Mouse (Mus musculus): ENCODE measurements around the gene Ggn. TPM values are rescaled to one million over a fixed set of nuclear protein-coding genes. Genes with fewer than 3 reads are reported as not detected.

The Ggn gene
- polyA plus RNA-seq, 1 experiment = 0.74 TPM

DNA sequence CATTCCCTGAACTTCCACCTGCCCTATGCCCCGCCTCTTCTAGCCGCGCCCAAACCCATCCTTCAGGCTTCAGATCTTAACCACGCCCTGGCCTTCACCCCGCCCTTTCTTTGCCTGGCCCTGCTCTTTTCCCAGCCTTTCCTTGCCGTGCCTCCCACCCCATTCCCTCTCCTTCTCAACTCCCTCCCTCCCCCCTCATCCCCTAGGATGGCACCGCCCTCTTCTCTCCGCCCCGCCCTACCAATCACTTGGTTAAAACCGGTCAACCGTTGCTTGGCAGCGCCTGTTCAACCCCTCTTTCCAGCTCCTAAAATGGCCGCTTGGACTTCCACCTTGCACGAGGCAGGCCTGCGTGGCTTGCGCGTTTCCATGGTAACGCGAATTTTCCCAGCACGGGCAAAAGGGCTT is 43.7 kb downstream of the Ggn start, which contains the start of gene Catsperg1:
Gene Catsperg1, minus strand, starts transcription at position 361 of the 408 bp plus-strand sequence.
- Histone ChIP-seq H3K27ac (ENCODE audit: insufficient read depth, low read depth, low read length) (no peak within 1 kb of the TSS), H3K4me1 (ENCODE audit: control insufficient read depth, insufficient read depth, insufficient read length, low read length) (peaks cover 5% of the 10 kb centered on the region), H3K36me3 (ENCODE audit: control insufficient read depth, insufficient read depth, low read length) (no peaks in the 10 kb centered on the region), H3K27me3 (ENCODE audit: control insufficient read depth, insufficient read depth, low read length) (no peaks in the 10 kb centered on the region), H3K4me3 (ENCODE audit: low read depth, low read length) (no peak within 1 kb of the TSS)
- whole genome bisulfite sequencing = 31% methylated on average over 20 of the region's 20 CpGs
- TF ChIP-seq POLR2A (IDR thresholded peaks at IDR 0.05; ENCODE audit: low read depth, low read length) (no peak), CTCF (IDR thresholded peaks at IDR 0.05; ENCODE audit: extremely low read depth, insufficient read length, insufficient replicate concordance, low read depth, low read length) (no peak)

DNA sequence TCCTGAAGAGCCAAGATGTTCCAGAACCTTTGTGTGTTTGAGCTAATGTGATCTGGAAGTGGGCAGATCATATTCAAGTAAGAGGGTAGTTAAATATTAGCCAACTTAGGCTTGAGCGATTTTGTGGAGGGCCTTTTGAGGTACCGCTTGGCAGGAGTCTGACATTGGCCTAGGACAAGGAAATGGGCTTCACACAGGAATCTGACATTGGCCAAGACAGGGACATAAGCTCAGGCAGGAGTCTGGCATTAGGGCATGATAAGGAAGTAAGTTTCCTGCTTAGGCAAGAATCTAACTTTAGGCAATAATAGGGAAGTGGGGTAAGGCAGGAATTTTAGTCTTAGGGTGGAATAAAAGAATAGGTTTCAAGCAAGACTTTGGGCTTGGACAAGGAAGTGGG is 44.2 kb downstream of the Ggn start:
- Histone ChIP-seq H3K4me3 (ENCODE audit: low read depth, low read length) (no peak overlapping the region), H3K27ac (ENCODE audit: insufficient read depth, low read depth, low read length) (no peak overlapping the region), H3K27me3 (ENCODE audit: control insufficient read depth, insufficient read depth, low read length) (no peaks in the 10 kb centered on the region), H3K4me1 (ENCODE audit: control insufficient read depth, insufficient read depth, insufficient read length, low read length) (peaks cover 5% of the 10 kb centered on the region), H3K36me3 (ENCODE audit: control insufficient read depth, insufficient read depth, low read length) (no peaks in the 10 kb centered on the region)
- WGBS = 49% methylated on average over 2 of the region's 2 CpGs
- TF ChIP-seq CTCF (IDR thresholded peaks at IDR 0.05; ENCODE audit: extremely low read depth, insufficient read length, insufficient replicate concordance, low read depth, low read length) = no peak
- TF ChIP-seq POLR2A (IDR thresholded peaks at IDR 0.05; ENCODE audit: low read depth, low read length) = no peak

DNA sequence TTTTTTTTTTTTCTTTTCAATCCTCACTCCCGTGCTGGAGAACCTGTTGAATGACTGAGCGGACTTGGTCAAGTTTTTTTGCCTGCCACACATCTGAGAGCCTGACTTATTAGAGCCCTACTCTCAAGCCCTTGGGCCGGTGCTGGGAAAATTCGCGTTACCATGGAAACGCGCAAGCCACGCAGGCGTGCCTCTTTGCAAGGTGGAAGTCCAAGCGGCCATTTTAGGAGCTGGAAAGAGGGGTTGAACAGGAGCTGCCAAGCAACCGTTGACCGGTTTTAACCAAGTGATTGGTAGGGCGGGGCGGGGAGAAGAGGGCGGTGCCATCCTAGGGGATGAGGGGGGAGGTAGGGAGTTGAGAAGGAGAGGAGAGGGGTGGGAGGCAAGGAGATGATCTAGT is 44.8 kb downstream of the Ggn start:
- WGBS = 71% methylated on average over 15 of the region's 15 CpGs

More for the DNA sequence above, 44.8 kb downstream of the Ggn start:
- Histone ChIP-seq H3K27ac (ENCODE audit: insufficient read depth, low read depth, low read length) (no peak overlapping the region), H3K4me1 (ENCODE audit: control insufficient read depth, insufficient read depth, insufficient read length, low read length) (peaks cover 5% of the 10 kb centered on the region), H3K36me3 (ENCODE audit: control insufficient read depth, insufficient read depth, low read length) (no peaks in the 10 kb centered on the region), H3K27me3 (ENCODE audit: control insufficient read depth, insufficient read depth, low read length) (no peaks in the 10 kb centered on the region), H3K4me3 (ENCODE audit: low read depth, low read length) (no peak overlapping the region)
- TF ChIP-seq CTCF (IDR thresholded peaks at IDR 0.05; ENCODE audit: extremely low read depth, insufficient read length, insufficient replicate concordance, low read depth, low read length) (no peak), POLR2A (IDR thresholded peaks at IDR 0.05; ENCODE audit: low read depth, low read length) (no peak)

Other genes starting within 250 kb of the Ggn start
- gene Actn4, start 207.9 kb upstream of the Ggn start, polyA plus RNA-seq (2012; rRNA removed) = 506 and 1,069 TPM in 2 replicates
- gene Eif3k, start 188.3 kb upstream of the Ggn start, polyA plus RNA-seq (2012; rRNA removed) = 135 and 169 TPM in 2 replicates
- gene Map4k1, start 188.2 kb upstream of the Ggn start, polyA plus RNA-seq (2012; rRNA removed) = 11.1 and 21.3 TPM in 2 replicates
- 0.03 and 0.05 TPM in 2 replicates for gene Ryr1, start 45.0 kb upstream of the Ggn start, polyA plus RNA-seq (2012; rRNA removed)
- gene Rasgrp4, start 35.4 kb upstream of the Ggn start, polyA plus RNA-seq (2012; rRNA removed) = 3.3 TPM in 2 replicates
- 72.6 and 216 TPM in 2 replicates for gene Fam98c, start 14.0 kb upstream of the Ggn start, polyA plus RNA-seq (2012; rRNA removed)
- 1.2 and 1.9 TPM in 2 replicates for gene Spred3, start 201 bp downstream of the Ggn start, polyA plus RNA-seq (2012; rRNA removed)
- gene Psmd8, start 10.5 kb downstream of the Ggn start, polyA plus RNA-seq (2012; rRNA removed) = 73.0 and 127 TPM in 2 replicates
- 0.32 and 0.53 TPM in 2 replicates for gene Catsperg1, start 43.8 kb downstream of the Ggn start, polyA plus RNA-seq (2012; rRNA removed)
- gene Kcnk6, start 62.3 kb downstream of the Ggn start, polyA plus RNA-seq (2012; rRNA removed) = 23.4 and 42.4 TPM in 2 replicates
- 41.8 and 49.8 TPM in 2 replicates for gene Yif1b, start 68.1 kb downstream of the Ggn start, polyA plus RNA-seq (2012; rRNA removed)
- gene 2200002D01Rik, start 78.3 kb downstream of the Ggn start, polyA plus RNA-seq (2012; rRNA removed) = 287 and 852 TPM in 2 replicates
- gene Spint2, start 111.7 kb downstream of the Ggn start, polyA plus RNA-seq (2012; rRNA removed) = 663 and 1,754 TPM in 2 replicates
- 34.1 and 57.4 TPM in 2 replicates for gene Ppp1r14a, start 119.1 kb downstream of the Ggn start, polyA plus RNA-seq (2012; rRNA removed)
- 0.47 and 0.53 TPM in 2 replicates for gene Dpf1, start 133.7 kb downstream of the Ggn start, polyA plus RNA-seq (2012; rRNA removed)